8 mouse cellular contexts compared by ENCODE assay signal in genomic region chr1:61639114-61640093, GRCm38 (mm10). TPM values are rescaled to one million over a fixed set of nuclear protein-coding genes. Genes with fewer than 3 reads are reported as not detected.
DNase-seq lines count a peak whose midpoint lies in the region; ATAC-seq lines count a peak whose summit lies in the region.

No protein-coding gene starts in this region.

- H3K9ac ChIP-seq in forebrain, embryonic 13.5 days = peak overlapping the region; percentile 84
- H3K9ac ChIP-seq in hindbrain, embryonic 13.5 days = peak overlapping the region; percentile 83
- peak overlapping the region; percentile 89 for H3K9ac ChIP-seq in limb, embryonic 15.5 days
- H3K9ac ChIP-seq in midbrain, embryonic 16.5 days (ENCODE audit: low read depth, low read length) = peak overlapping the region; percentile 79

- H3K27me3 ChIP-seq in forebrain, embryonic 13.5 days = peaks cover 13% of the 10 kb centered on the region
- H3K27me3 ChIP-seq in hindbrain, embryonic 13.5 days = peaks cover 19% of the 10 kb centered on the region
- H3K27me3 ChIP-seq in limb, embryonic 15.5 days = no peaks in the 10 kb centered on the region
- H3K27me3 ChIP-seq in midbrain, embryonic 16.5 days (ENCODE audit: control insufficient read depth, insufficient read depth, low read depth, low read length) = no peaks in the 10 kb centered on the region; the same call in 1 of the 2 replicates

- peak overlapping the region; percentile 48; the same call in 1 of the 2 replicates for H3K27ac ChIP-seq in forebrain, embryonic 13.5 days
- 0 out of 2 replicates have a peak overlapping the region, but pooled peaks have one; percentile 44 for H3K27ac ChIP-seq in hindbrain, embryonic 13.5 days
- peak overlapping the region; percentile 72 for H3K27ac ChIP-seq in limb, embryonic 15.5 days
- H3K27ac ChIP-seq in midbrain, embryonic 16.5 days (ENCODE audit: low read length) = no peak overlapping the region

- H3K9me3 ChIP-seq in forebrain, embryonic 13.5 days (replicated peaks) = no peaks in the 10 kb centered on the region
- no peaks in the 10 kb centered on the region for H3K9me3 ChIP-seq in hindbrain, embryonic 13.5 days
- no peaks in the 10 kb centered on the region for H3K9me3 ChIP-seq in limb, embryonic 15.5 days
- H3K9me3 ChIP-seq in midbrain, embryonic 16.5 days (replicated peaks; ENCODE audit: control insufficient read depth, low read length, poor library complexity, severe bottlenecking) = no peaks in the 10 kb centered on the region

- peak; percentile 76 for ATAC-seq in forebrain, embryonic 13.5 days
- peak; percentile 75 for ATAC-seq in hindbrain, embryonic 13.5 days (ENCODE audit: low FRiP score)
- ATAC-seq in limb, embryonic 15.5 days (ENCODE audit: insufficient number of reproducible peaks, low FRiP score, low TSS enrichment, low read depth) = peak; percentile 48; the same call in 1 of the 2 replicates
- peak; percentile 70 for ATAC-seq in midbrain, embryonic 16.5 days

- DNase-seq in gastrocnemius, adult 18-20 months (ENCODE audit: low spot score) = peak; percentile 26
- DNase-seq in gastrocnemius, adult 8-10 months (ENCODE audit: low spot score in 2 of 2) = no peak
- peak; percentile 16 for DNase-seq in WW6 (ENCODE audit: low read depth, low spot score)
- no peak for DNase-seq in left cerebral cortex, adult 9 months (ENCODE audit: low spot score in 2 of 2)

- WGBS in forebrain, embryonic 13.5 days = 3% methylated on average over 39 of the region's 40 CpGs
- WGBS in hindbrain, embryonic 13.5 days = 3% methylated on average over 40 of the region's 40 CpGs
- WGBS in limb, embryonic 15.5 days = 5% methylated on average over 35 of the region's 40 CpGs
- 4% methylated on average over 36 of the region's 40 CpGs for whole genome bisulfite sequencing in midbrain, embryonic 16.5 days

- no peaks in the 10 kb centered on the region for H3K36me3 ChIP-seq in forebrain, embryonic 13.5 days (ENCODE audit: poor library complexity, severe bottlenecking)
- no peaks in the 10 kb centered on the region for H3K36me3 ChIP-seq in hindbrain, embryonic 13.5 days
- no peaks in the 10 kb centered on the region for H3K36me3 ChIP-seq in limb, embryonic 15.5 days
- no peaks in the 10 kb centered on the region for H3K36me3 ChIP-seq in midbrain, embryonic 16.5 days (ENCODE audit: control insufficient read depth, insufficient read depth, low read length)

- H3K4me3 ChIP-seq in forebrain, embryonic 13.5 days = peak overlapping the region; percentile 89
- H3K4me3 ChIP-seq in hindbrain, embryonic 13.5 days = peak overlapping the region; percentile 84
- peak overlapping the region; percentile 82 for H3K4me3 ChIP-seq in limb, embryonic 15.5 days
- peak overlapping the region; percentile 87 for H3K4me3 ChIP-seq in midbrain, embryonic 16.5 days (ENCODE audit: low read depth, low read length)

- H3K4me1 ChIP-seq in forebrain, embryonic 13.5 days = peaks cover 15% of the 10 kb centered on the region
- peaks cover 14% of the 10 kb centered on the region for H3K4me1 ChIP-seq in hindbrain, embryonic 13.5 days (replicated peaks)
- peaks cover 13% of the 10 kb centered on the region; the same call in 1 of the 2 replicates for H3K4me1 ChIP-seq in limb, embryonic 15.5 days
- no peaks in the 10 kb centered on the region for H3K4me1 ChIP-seq in midbrain, embryonic 16.5 days (ENCODE audit: control insufficient read depth, insufficient read depth, low read length)

- H3K4me2 ChIP-seq in forebrain, embryonic 13.5 days = peak overlapping the region; percentile 97
- H3K4me2 ChIP-seq in hindbrain, embryonic 13.5 days = peak overlapping the region; percentile 98
- H3K4me2 ChIP-seq in limb, embryonic 15.5 days = peak overlapping the region; percentile 86
- peak overlapping the region; percentile 99 for H3K4me2 ChIP-seq in midbrain, embryonic 16.5 days (ENCODE audit: low read length)

RNA-seq across cellular contexts. Expression of gene Pard3b, which starts 0.8 kb away (rescaled TPM):
- total RNA-seq in gastrocnemius, adult 18-20 months (2021) = 1 to 10 TPM; 4.0 to 5.3 TPM
- total RNA-seq in gastrocnemius, adult 8-10 months (2022) = 1 to 10 TPM; 4.6 to 6.6 (median 5.1) TPM
- polyA plus RNA-seq in forebrain, embryonic 13.5 days (2015; fragmentation: Nextera tagmentation; extraction: Ambion mirVana) = 10.5 and 13.5 TPM in 2 replicates
- polyA plus RNA-seq in hindbrain, embryonic 13.5 days (2015; fragmentation: Nextera tagmentation; extraction: Ambion mirVana) = 8.5 and 11.4 TPM in 2 replicates
- 13.3 and 17.6 TPM in 2 replicates for polyA plus RNA-seq in limb, embryonic 15.5 days (2015; fragmentation: Nextera tagmentation; extraction: Ambion mirVana)
- polyA plus RNA-seq in midbrain, embryonic 16.5 days (2015; fragmentation: Nextera tagmentation; extraction: Ambion mirVana) = 6.3 and 7.2 TPM in 2 replicates

Comparison
In these comparisons a context has a peak if more than half of its experiments do, and no peak if none do; other contexts are left out.
1. DNase-seq: peak in gastrocnemius, adult 18-20 months (single experiment) and WW6 (single experiment); none in gastrocnemius, adult 8-10 months (0 of 2) and left cerebral cortex, adult 9 months (0 of 2).
2. Peak in every context shown above with its lines, with median percentiles within 50 percentile points of each other: ATAC-seq, H3K4me2 ChIP-seq, H3K4me3 ChIP-seq and H3K9ac ChIP-seq.